Mouse (Mus musculus): Measurements from ENCODE around the gene Lemd1. TPM values are rescaled to one million over a fixed set of nuclear protein-coding genes. Genes with fewer than 3 reads are reported as not detected.
A peak's percentile ranks its signal among the peaks of the same experiment; 100 is the strongest.

Lemd1 gene
- polyA plus RNA-seq, 1 experiment from 2014 or later: 0.27 TPM

GRCm38 (mm10) chr1:132298425-132298800, 107.2 kb downstream of the Lemd1 start, which contains the start of gene Klhdc8a:
Klhdc8a (plus strand) TSS chr1:132298626.
- Histone ChIP-seq H3K27ac (ENCODE audit: low read length) (no peak within 1 kb of the TSS), H3K4me3 (ENCODE audit: low read depth, low read length) (peak within 1 kb of the TSS; percentile 53), H3K9me3 (ENCODE audit: control insufficient read depth, low read depth, low read length) (no peaks in the 10 kb centered on the region), H3K4me2 (replicated peaks; ENCODE audit: low read depth, low read length) (peak within 1 kb of the TSS; percentile 99), H3K9ac (replicated peaks; ENCODE audit: low read depth, low read length) (peak within 1 kb of the TSS; percentile 38; the same call in 1 of the 2 replicates), H3K36me3 (ENCODE audit: control insufficient read depth, insufficient read depth, low read length) (no peaks in the 10 kb centered on the region), H3K4me1 (ENCODE audit: control insufficient read depth, insufficient read depth, low read length) (peaks cover 3% of the 10 kb centered on the region; the same call in 1 of the 2 replicates), H3K27me3 (ENCODE audit: control insufficient read depth, insufficient read depth, low read length) (peaks cover 18% of the 10 kb centered on the region)
- no peak; the same call in 1 of the 2 replicates for ATAC-seq (ENCODE audit: insufficient number of reproducible peaks, insufficient read depth, low FRiP score, low read depth)
- WGBS: 2% methylated on average over 28 of the region's 28 CpGs

- H3K4me3 ChIP-seq (ENCODE audit: low read depth, low read length): peak overlapping the region; percentile 53
- H3K4me1 ChIP-seq (ENCODE audit: control insufficient read depth, insufficient read depth, low read length): peaks cover 3% of the 10 kb centered on the region; the same call in 1 of the 2 replicates
- H3K9ac ChIP-seq (replicated peaks; ENCODE audit: low read depth, low read length): peak overlapping the region; percentile 38; the same call in 1 of the 2 replicates
- no peak overlapping the region for H3K27ac ChIP-seq (ENCODE audit: low read length)
- H3K27me3 ChIP-seq (ENCODE audit: control insufficient read depth, insufficient read depth, low read length): peaks cover 18% of the 10 kb centered on the region
- no peaks in the 10 kb centered on the region for H3K9me3 ChIP-seq (ENCODE audit: control insufficient read depth, low read depth, low read length)
- H3K4me2 ChIP-seq (replicated peaks; ENCODE audit: low read depth, low read length): peak overlapping the region; percentile 99
- WGBS: 2% methylated on average over 59 of the region's 71 CpGs
- ATAC-seq (ENCODE audit: insufficient number of reproducible peaks, insufficient read depth, low FRiP score, low read depth): 0 out of 2 replicates have a peak, but pooled peaks have one; percentile 19
- no peaks in the 10 kb centered on the region for H3K36me3 ChIP-seq (ENCODE audit: control insufficient read depth, insufficient read depth, low read length)
Observed at GRCm38 (mm10) chr1:132298801-132299464, 107.7 kb downstream of the Lemd1 start.

- Histone ChIP-seq H3K27ac (ENCODE audit: low read length) (no peak overlapping the region), H3K9me3 (ENCODE audit: control insufficient read depth, low read depth, low read length) (no peaks in the 10 kb centered on the region), H3K4me2 (replicated peaks; ENCODE audit: low read depth, low read length) (no peak overlapping the region), H3K4me3 (ENCODE audit: low read depth, low read length) (no peak overlapping the region), H3K27me3 (ENCODE audit: control insufficient read depth, insufficient read depth, low read length) (peaks cover 18% of the 10 kb centered on the region), H3K9ac (replicated peaks; ENCODE audit: low read depth, low read length) (no peak overlapping the region), H3K36me3 (ENCODE audit: control insufficient read depth, insufficient read depth, low read length) (no peaks in the 10 kb centered on the region), H3K4me1 (ENCODE audit: control insufficient read depth, insufficient read depth, low read length) (peaks cover 3% of the 10 kb centered on the region; the same call in 1 of the 2 replicates)
- 83% methylated on average over 5 of the region's 5 CpGs for WGBS
- no peak for ATAC-seq (ENCODE audit: insufficient number of reproducible peaks, insufficient read depth, low FRiP score, low read depth)
Observed at GRCm38 (mm10) chr1:132299744-132300143, 108.5 kb downstream of the Lemd1 start.

- Histone ChIP-seq H3K4me1 (ENCODE audit: control insufficient read depth, insufficient read depth, low read length) (peaks cover 3% of the 10 kb centered on the region; the same call in 1 of the 2 replicates), H3K4me2 (replicated peaks; ENCODE audit: low read depth, low read length) (no peak overlapping the region), H3K27me3 (ENCODE audit: control insufficient read depth, insufficient read depth, low read length) (peaks cover 18% of the 10 kb centered on the region), H3K36me3 (ENCODE audit: control insufficient read depth, insufficient read depth, low read length) (no peaks in the 10 kb centered on the region), H3K4me3 (ENCODE audit: low read depth, low read length) (no peak overlapping the region), H3K9ac (replicated peaks; ENCODE audit: low read depth, low read length) (no peak overlapping the region), H3K9me3 (ENCODE audit: control insufficient read depth, low read depth, low read length) (no peaks in the 10 kb centered on the region), H3K27ac (ENCODE audit: low read length) (no peak overlapping the region)
- 87% methylated on average over 5 of the region's 5 CpGs for WGBS
- no peak for ATAC-seq (ENCODE audit: insufficient number of reproducible peaks, insufficient read depth, low FRiP score, low read depth)
Observed at GRCm38 (mm10) chr1:132301242-132301641, 110.0 kb downstream of the Lemd1 start.

- no peak overlapping the region for H3K4me2 ChIP-seq (replicated peaks; ENCODE audit: low read depth, low read length)
Observed at GRCm38 (mm10) chr1:132302341-132302866, 111.2 kb downstream of the Lemd1 start.

GRCm38 (mm10) chr1:132304618-132305214, 113.5 kb downstream of the Lemd1 start:
- H3K4me2 ChIP-seq (replicated peaks; ENCODE audit: low read depth, low read length): no peak overlapping the region
- no peak overlapping the region for H3K27ac ChIP-seq (ENCODE audit: low read length)
- H3K27me3 ChIP-seq (ENCODE audit: control insufficient read depth, insufficient read depth, low read length): peaks cover 4% of the 10 kb centered on the region; the same call in 1 of the 2 replicates
- H3K4me3 ChIP-seq (ENCODE audit: low read depth, low read length): no peak overlapping the region
- H3K4me1 ChIP-seq (ENCODE audit: control insufficient read depth, insufficient read depth, low read length): no peaks in the 10 kb centered on the region
- no peak for ATAC-seq (ENCODE audit: insufficient number of reproducible peaks, insufficient read depth, low FRiP score, low read depth)
- WGBS: 23% methylated on average over 9 of the region's 9 CpGs
- no peaks in the 10 kb centered on the region for H3K36me3 ChIP-seq (ENCODE audit: control insufficient read depth, insufficient read depth, low read length)
- no peak overlapping the region for H3K9ac ChIP-seq (replicated peaks; ENCODE audit: low read depth, low read length)
- no peaks in the 10 kb centered on the region for H3K9me3 ChIP-seq (ENCODE audit: control insufficient read depth, low read depth, low read length)

More at GRCm38 (mm10) chr1:132302341-132302866, 111.2 kb downstream of the Lemd1 start:
- H3K27me3 ChIP-seq (ENCODE audit: control insufficient read depth, insufficient read depth, low read length): peaks cover 15% of the 10 kb centered on the region
- no peaks in the 10 kb centered on the region for H3K36me3 ChIP-seq (ENCODE audit: control insufficient read depth, insufficient read depth, low read length)
- no peak overlapping the region for H3K27ac ChIP-seq (ENCODE audit: low read length)
- no peak overlapping the region for H3K4me3 ChIP-seq (ENCODE audit: low read depth, low read length)
- WGBS: 88% methylated on average over 9 of the region's 9 CpGs
- peaks cover 3% of the 10 kb centered on the region; the same call in 1 of the 2 replicates for H3K4me1 ChIP-seq (ENCODE audit: control insufficient read depth, insufficient read depth, low read length)
- no peaks in the 10 kb centered on the region for H3K9me3 ChIP-seq (ENCODE audit: control insufficient read depth, low read depth, low read length)
- H3K9ac ChIP-seq (replicated peaks; ENCODE audit: low read depth, low read length): no peak overlapping the region
- ATAC-seq (ENCODE audit: insufficient number of reproducible peaks, insufficient read depth, low FRiP score, low read depth): no peak

- H3K36me3 ChIP-seq (ENCODE audit: control insufficient read depth, insufficient read depth, low read length): no peaks in the 10 kb centered on the region
- H3K9me3 ChIP-seq (ENCODE audit: control insufficient read depth, low read depth, low read length): no peaks in the 10 kb centered on the region
- no peak overlapping the region for H3K27ac ChIP-seq (ENCODE audit: low read length)
- no peak for ATAC-seq (ENCODE audit: insufficient number of reproducible peaks, insufficient read depth, low FRiP score, low read depth)
- H3K9ac ChIP-seq (replicated peaks; ENCODE audit: low read depth, low read length): no peak overlapping the region
- H3K4me2 ChIP-seq (replicated peaks; ENCODE audit: low read depth, low read length): no peak overlapping the region
- no peaks in the 10 kb centered on the region for H3K4me1 ChIP-seq (ENCODE audit: control insufficient read depth, insufficient read depth, low read length)
- WGBS: 25% methylated on average over 4 of the region's 4 CpGs
- H3K27me3 ChIP-seq (ENCODE audit: control insufficient read depth, insufficient read depth, low read length): no peaks in the 10 kb centered on the region
- H3K4me3 ChIP-seq (ENCODE audit: low read depth, low read length): no peak overlapping the region
Observed at GRCm38 (mm10) chr1:132306160-132306559, 114.9 kb downstream of the Lemd1 start.

- no peak for ATAC-seq (ENCODE audit: insufficient number of reproducible peaks, insufficient read depth, low FRiP score, low read depth)
- 14% methylated on average over 4 of the region's 4 CpGs for WGBS
Observed at GRCm38 (mm10) chr1:132306808-132307207, 115.6 kb downstream of the Lemd1 start.

More at GRCm38 (mm10) chr1:132306808-132307207, 115.6 kb downstream of the Lemd1 start:
- no peaks in the 10 kb centered on the region for H3K9me3 ChIP-seq (ENCODE audit: control insufficient read depth, low read depth, low read length)
- H3K4me1 ChIP-seq (ENCODE audit: control insufficient read depth, insufficient read depth, low read length): 0 out of 2 replicates have a peak, but pooled peaks cover under 1% of the 10 kb centered on the region
- no peak overlapping the region for H3K27ac ChIP-seq (ENCODE audit: low read length)
- H3K36me3 ChIP-seq (ENCODE audit: control insufficient read depth, insufficient read depth, low read length): no peaks in the 10 kb centered on the region
- H3K27me3 ChIP-seq (ENCODE audit: control insufficient read depth, insufficient read depth, low read length): no peaks in the 10 kb centered on the region
- no peak overlapping the region for H3K4me2 ChIP-seq (replicated peaks; ENCODE audit: low read depth, low read length)
- H3K4me3 ChIP-seq (ENCODE audit: low read depth, low read length): no peak overlapping the region
- no peak overlapping the region for H3K9ac ChIP-seq (replicated peaks; ENCODE audit: low read depth, low read length)

All from stomach, embryonic 14.5 days (tissue).